ENCODE assay signal across 17 mouse cellular contexts in the genomic region with DNA sequence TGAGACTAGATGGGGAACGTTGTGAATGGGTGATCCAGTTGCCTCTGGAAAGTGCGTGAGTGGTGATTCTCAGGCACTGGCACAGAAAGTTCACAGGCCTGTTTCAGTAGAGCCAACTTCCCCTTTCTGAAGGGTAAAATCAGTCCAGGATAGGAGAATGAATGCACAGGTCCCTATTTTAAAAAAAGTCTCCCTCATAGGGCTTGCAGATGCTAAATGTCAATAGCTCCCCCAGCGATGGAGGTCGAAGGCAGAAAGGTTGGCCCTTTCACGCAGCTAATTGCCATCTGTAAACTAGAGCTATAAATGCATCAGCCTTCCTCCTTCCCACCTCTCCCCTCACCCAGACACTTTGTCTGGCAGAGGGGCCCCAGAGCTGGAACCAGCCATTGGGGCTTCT.
"Had no signal": no experiment of that assay in that cellular context is flagged by ENCODE, and none has a peak within 500 bp of the region (broad histone marks: within the 10 kb centered on the region; RNA-seq: fewer than 3 reads in every experiment).

No protein-coding gene starts in this region.

- H3K4me1 ChIP-seq: midbrain, embryonic 15.5 days; neural tube, embryonic 12.5 days had no signal

- H3K36me3 ChIP-seq: lung, embryonic 15.5 days; midbrain, embryonic 13.5 days; midbrain, embryonic 15.5 days; neural tube, embryonic 12.5 days had no signal

- H3K27ac ChIP-seq: lung, embryonic 15.5 days; macrophage; midbrain, embryonic 13.5 days; midbrain, embryonic 15.5 days; neural tube, embryonic 12.5 days had no signal

- H3K9me3 ChIP-seq: lung, embryonic 15.5 days; midbrain, embryonic 13.5 days; midbrain, embryonic 15.5 days; neural tube, embryonic 12.5 days had no signal

- DNase-seq: lung, adult 2 months; lung, postnatal 14 days; lung, postnatal 36 days; right cerebral cortex, postnatal 14 days; right cerebral cortex, postnatal 4 days; spleen, adult 18-20 months; thymus, adult 18-20 months; thymus, postnatal 14 days; thymus, postnatal 36 days had no signal

- H3K4me3 ChIP-seq: lung, embryonic 15.5 days; megakaryocyte, embryonic 14.5 days; midbrain, embryonic 13.5 days; midbrain, embryonic 15.5 days; neural tube, embryonic 12.5 days had no signal

- H3K9ac ChIP-seq: lung, embryonic 15.5 days; midbrain, embryonic 13.5 days; midbrain, embryonic 15.5 days; neural tube, embryonic 12.5 days had no signal

- ATAC-seq: lung, postnatal 0 days; midbrain, embryonic 13.5 days; midbrain, embryonic 15.5 days had no signal

- H3K4me2 ChIP-seq: lung, embryonic 15.5 days; midbrain, embryonic 11.5 days; midbrain, embryonic 13.5 days; midbrain, embryonic 15.5 days; neural tube, embryonic 12.5 days had no signal

- H3K27me3 ChIP-seq: lung, embryonic 15.5 days; midbrain, embryonic 15.5 days; neural tube, embryonic 12.5 days had no signal
